Mouse (Mus musculus) retina, postnatal 1 day (tissue): Measurements from ENCODE around the gene Rsf1.
A peak's percentile ranks its signal among the peaks of the same experiment; 100 is the strongest.

Experiments
- DNase-seq: peaks from one replicate; pipeline ENCODE4 v3.0.0-alpha.2; 2012

The Rsf1 gene

GRCm38 (mm10) chr7:97579067-97579975 is at the start of gene Rsf1, which contains the start of gene Aamdc:
TSS of gene Rsf1 (plus strand) at chr7:97579889.
TSS of gene Aamdc (minus strand) at chr7:97579497.
- DNase-seq = peak; percentile 99

GRCm38 (mm10) chr7:97535531-97535930 is 44.2 kb upstream of the Rsf1 start:
- DNase-seq = no peak

- DNase-seq = no peak
These were observed 43.1 kb upstream of the Rsf1 start for GRCm38 (mm10) chr7:97536571-97536970.

- no peak for DNase-seq
These were observed 33.2 kb upstream of the Rsf1 start for GRCm38 (mm10) chr7:97546462-97546861.

- no peak for DNase-seq
These were observed 30.4 kb upstream of the Rsf1 start for GRCm38 (mm10) chr7:97549301-97549700.

GRCm38 (mm10) chr7:97550673-97551072 is 29.0 kb upstream of the Rsf1 start:
- no peak for DNase-seq

- DNase-seq = no peak
These were observed 16.1 kb upstream of the Rsf1 start for GRCm38 (mm10) chr7:97563576-97563975.

GRCm38 (mm10) chr7:97569372-97569771 is 10.3 kb upstream of the Rsf1 start:
- no peak for DNase-seq

- no peak for DNase-seq
These were observed 9.3 kb upstream of the Rsf1 start for GRCm38 (mm10) chr7:97570389-97570788.

GRCm38 (mm10) chr7:97578361-97579066 is 1.2 kb upstream of the Rsf1 start:
- peak; percentile 40 for DNase-seq

- DNase-seq = peak; percentile 61
These were observed 520 bp downstream of the Rsf1 start for GRCm38 (mm10) chr7:97579976-97580842.

GRCm38 (mm10) chr7:97580843-97581214 is 1.1 kb downstream of the Rsf1 start:
- DNase-seq = peak; percentile 87

- peak; percentile 62 for DNase-seq
These were observed 8.8 kb downstream of the Rsf1 start for GRCm38 (mm10) chr7:97588506-97588905.

- DNase-seq = peak; percentile 48
These were observed 10.8 kb downstream of the Rsf1 start for GRCm38 (mm10) chr7:97590488-97590887.

GRCm38 (mm10) chr7:97591336-97591735 is 11.6 kb downstream of the Rsf1 start:
- DNase-seq = peak; percentile 20

- no peak for DNase-seq
These were observed 12.7 kb downstream of the Rsf1 start for GRCm38 (mm10) chr7:97592396-97592795.

- no peak for DNase-seq
These were observed 13.8 kb downstream of the Rsf1 start for GRCm38 (mm10) chr7:97593535-97593934.

GRCm38 (mm10) chr7:97598548-97598947 is 18.9 kb downstream of the Rsf1 start:
- DNase-seq = no peak

- no peak for DNase-seq
These were observed 41.7 kb downstream of the Rsf1 start for GRCm38 (mm10) chr7:97621346-97621745.

- no peak for DNase-seq
These were observed 43.0 kb downstream of the Rsf1 start for GRCm38 (mm10) chr7:97622676-97623075.

GRCm38 (mm10) chr7:97623402-97623801 is 43.7 kb downstream of the Rsf1 start:
- no peak for DNase-seq

- peak; percentile 29 for DNase-seq
These were observed 49.7 kb downstream of the Rsf1 start for GRCm38 (mm10) chr7:97629351-97629750.

- no peak for DNase-seq
These were observed 51.6 kb downstream of the Rsf1 start for GRCm38 (mm10) chr7:97631290-97631689.
